27 mouse cellular contexts compared by ENCODE assay signal in genomic region chr9:53938555-53938954, GRCm38 (mm10). TPM values are rescaled to one million over a fixed set of nuclear protein-coding genes. Genes with fewer than 3 reads are reported as not detected.
"Had no signal": no experiment of that assay in that cellular context is flagged by ENCODE, and none has a peak within 500 bp of the region (broad histone marks: within the 10 kb centered on the region; RNA-seq: fewer than 3 reads in every experiment).

No protein-coding gene starts in this region.

- ATAC-seq: hindbrain, embryonic 16.5 days; inflammation-experienced regulatory T-cells, adult 6 months; intestine, embryonic 15.5 days; intestine, postnatal 0 days had no signal

- H3K4me2 ChIP-seq: heart, embryonic 12.5 days; hindbrain, embryonic 12.5 days; hindbrain, embryonic 14.5 days; intestine, embryonic 15.5 days; limb, embryonic 12.5 days; liver, embryonic 11.5 days had no signal

- H3K9me3 ChIP-seq: heart, embryonic 10.5 days; heart, embryonic 12.5 days; hindbrain, embryonic 10.5 days; hindbrain, embryonic 12.5 days; intestine, embryonic 15.5 days; limb, embryonic 10.5 days; limb, embryonic 12.5 days had no signal

- DNase-seq: gastrocnemius, adult 2 months; gastrocnemius, postnatal 10 days; gastrocnemius, postnatal 25 days; heart, adult 18-20 months; heart, postnatal 10 days; heart, postnatal 4 days; kidney, adult 18-20 months; kidney, adult 8-10 months; kidney, postnatal 10 days; kidney, postnatal 25 days; kidney, postnatal 4 days; liver had no signal

- H3K4me3 ChIP-seq: gastrocnemius, adult 2 months; heart, embryonic 10.5 days; heart, embryonic 12.5 days; hindbrain, embryonic 10.5 days; hindbrain, embryonic 12.5 days; intestine, embryonic 15.5 days; left cerebral cortex, adult 2 months; limb, embryonic 10.5 days; limb, embryonic 12.5 days had no signal

- H3K27ac ChIP-seq: gastrocnemius, adult 2 months; heart, embryonic 10.5 days; hindbrain, embryonic 10.5 days; hindbrain, embryonic 12.5 days; hindbrain, embryonic 14.5 days; intestine, embryonic 15.5 days; left cerebral cortex, adult 2 months; limb, embryonic 12.5 days had no signal

- H3K27me3 ChIP-seq: heart, embryonic 12.5 days; hindbrain, embryonic 12.5 days; intestine, embryonic 15.5 days; limb, embryonic 12.5 days had no signal

- H3K4me1 ChIP-seq: intestine, embryonic 15.5 days had no signal

- H3K36me3 ChIP-seq: heart, embryonic 10.5 days; heart, embryonic 12.5 days; hindbrain, embryonic 10.5 days; hindbrain, embryonic 12.5 days; intestine, embryonic 15.5 days; limb, embryonic 10.5 days; limb, embryonic 12.5 days had no signal

- H3K9ac ChIP-seq: heart, embryonic 12.5 days; hindbrain, embryonic 12.5 days; hindbrain, embryonic 14.5 days; intestine, embryonic 15.5 days; limb, embryonic 12.5 days had no signal

RNA-seq across cellular contexts. Expression of gene Elmod1, which starts 36.5 kb away (rescaled TPM):
- total RNA-seq: gastrocnemius, postnatal 25 days; gastrocnemius, postnatal 4 days; granulocyte monocyte progenitor cell, adult 5-6 weeks had no signal
- polyA plus RNA-seq: heart, embryonic 10.5 days; heart, embryonic 12.5 days; inflammation-experienced regulatory T-cells, adult 6 months had no signal
